Mouse (Mus musculus) forebrain, embryonic 10.5 days (tissue): ENCODE measurements at regions not wholly inside any gene's neighbourhood (a gene's known extent, or its start where the extent isn't known, plus 50 kb on each side); places are given as distances from the start of the nearest gene placed in this dataset.
"Not testable (repeated sequence)": the region's sequence is repeated elsewhere in the genome, so short reads cannot be mapped to it uniquely, and the experiment has no call there.

Source experiments
- DNase-seq: peaks from one replicate; pipeline ENCODE4 v3.0.0-alpha.2; 2017; ENCODE audit warnings: low spot score; ENCODE audit errors: extremely low spot score
- H3K27ac ChIP-seq: fragments of 300-500 bp; sonication (generic); 2 replicates; pipeline ENCODE4 v1.5.1; 2016; ENCODE audit warnings: mild to moderate bottlenecking
- H3K27me3 ChIP-seq: fragments of 300-500 bp; sonication (generic); 2 replicates; pipeline ENCODE4 v1.6.1; 2016; ENCODE audit warnings: mild to moderate bottlenecking; ENCODE audit not compliant: poor library complexity, severe bottlenecking
- H3K36me3 ChIP-seq: fragments of 300-500 bp; sonication (generic); replicated peaks from 2 replicates; pipeline ENCODE4 v1.6.1; 2016; ENCODE audit warnings: mild to moderate bottlenecking, moderate library complexity
- H3K4me1 ChIP-seq: fragments of 300-500 bp; sonication (generic); 2 replicates; pipeline ENCODE4 v1.6.1; 2016
- H3K4me3 ChIP-seq: fragments of 300-500 bp; sonication (generic); 2 replicates; pipeline ENCODE4 v1.5.1; 2016; ENCODE audit warnings: mild to moderate bottlenecking, moderate library complexity
- H3K9me3 ChIP-seq: fragments of 300-500 bp; sonication (generic); 2 replicates; pipeline ENCODE4 v1.6.1; 2016; ENCODE audit warnings: mild to moderate bottlenecking, moderate library complexity
- WGBS: fragments of 180-500 bp; shearing (Covaris S2); methylation state at CpG from one replicate; pipeline ENCODE4 v1.1.7; 2016; 5-methylcytosine and 5-hydroxymethylcytosine counted together

DNA sequence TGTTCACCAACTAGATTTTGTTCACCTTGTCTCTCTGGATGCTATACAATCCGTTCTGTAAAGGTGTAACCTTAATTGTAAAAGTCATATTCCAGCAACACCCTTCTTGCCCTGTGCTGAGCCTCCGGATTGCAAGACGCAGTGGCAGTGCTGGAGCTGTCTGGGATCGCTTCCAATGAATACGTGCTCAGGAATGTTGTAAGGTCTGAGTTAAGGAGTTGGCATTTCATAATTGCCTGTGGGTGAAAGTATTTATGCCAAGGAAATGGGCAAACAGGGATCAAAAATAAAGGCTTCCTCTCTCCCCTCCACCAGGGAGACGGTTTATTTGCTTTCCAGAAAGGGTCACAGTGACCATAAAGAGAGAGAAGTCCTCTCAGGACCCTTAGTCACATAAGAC is 93.3 kb downstream of the Apob start:
- Histone ChIP-seq H3K27me3 (no peaks in the 10 kb centered on the region), H3K36me3 (no peaks in the 10 kb centered on the region), H3K4me3 (no peak overlapping the region), H3K27ac (no peak overlapping the region), H3K4me1 (no peaks in the 10 kb centered on the region), H3K9me3 (no peaks in the 10 kb centered on the region)
- WGBS = 84% methylated on average over 6 of the region's 6 CpGs
- DNase-seq = no peak

DNA sequence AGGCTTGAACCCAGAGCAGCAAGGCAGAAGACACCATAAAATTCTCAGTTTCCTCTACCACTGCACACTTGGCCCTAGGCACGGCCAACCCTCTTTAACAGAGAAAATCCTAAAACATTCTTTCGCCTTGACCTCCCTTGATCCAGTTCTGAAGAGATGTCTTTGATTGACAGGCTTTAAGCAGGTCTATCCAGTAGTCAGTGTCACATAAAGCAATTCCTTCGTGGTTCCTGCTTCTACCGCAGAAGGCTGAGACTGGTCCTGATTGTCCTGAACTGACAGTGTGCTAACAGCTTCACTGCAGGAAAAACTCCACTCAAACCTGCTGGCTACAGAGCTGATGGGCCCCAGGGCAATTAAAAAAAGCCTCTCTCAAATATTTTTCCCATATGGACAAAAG is 93.8 kb downstream of the Apob start:
- H3K4me1 ChIP-seq = no peaks in the 10 kb centered on the region
- H3K36me3 ChIP-seq = no peaks in the 10 kb centered on the region
- no peak for DNase-seq
- WGBS = 85% methylated on average over 4 of the region's 4 CpGs
- no peaks in the 10 kb centered on the region for H3K9me3 ChIP-seq
- no peak overlapping the region for H3K4me3 ChIP-seq
- H3K27me3 ChIP-seq = no peaks in the 10 kb centered on the region
- H3K27ac ChIP-seq = no peak overlapping the region

DNA sequence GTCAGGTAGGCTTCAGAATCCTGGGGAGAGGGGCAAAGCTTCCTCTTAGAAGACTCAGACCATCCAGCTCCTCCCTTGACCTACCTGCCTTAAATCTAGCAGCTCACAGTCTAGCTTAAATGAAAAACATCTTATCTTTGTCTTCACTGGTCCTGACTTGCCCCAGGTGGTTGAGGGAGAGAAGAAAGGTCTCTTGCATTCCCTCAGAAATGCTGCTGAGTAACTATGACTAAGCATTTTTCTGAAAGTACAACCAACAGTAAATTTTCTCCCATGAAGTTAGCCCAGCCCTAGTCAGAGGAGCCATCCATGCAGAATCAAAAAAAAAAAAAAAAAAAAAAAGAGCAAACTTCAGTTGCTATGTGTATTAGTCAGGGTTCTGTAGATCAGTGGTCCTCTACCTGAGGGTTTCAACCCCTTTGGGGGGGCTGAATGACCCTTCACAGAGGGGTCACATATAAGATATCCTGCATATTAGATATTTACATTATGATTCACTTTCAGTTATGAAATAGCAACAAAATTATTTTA is 98.6 kb downstream of the Apob start:
- Histone ChIP-seq H3K4me1 (no peaks in the 10 kb centered on the region), H3K36me3 (no peaks in the 10 kb centered on the region), H3K27me3 (no peaks in the 10 kb centered on the region), H3K27ac (no peak overlapping the region), H3K4me3 (no peak overlapping the region), H3K9me3 (no peaks in the 10 kb centered on the region)
- DNase-seq = no peak

DNA sequence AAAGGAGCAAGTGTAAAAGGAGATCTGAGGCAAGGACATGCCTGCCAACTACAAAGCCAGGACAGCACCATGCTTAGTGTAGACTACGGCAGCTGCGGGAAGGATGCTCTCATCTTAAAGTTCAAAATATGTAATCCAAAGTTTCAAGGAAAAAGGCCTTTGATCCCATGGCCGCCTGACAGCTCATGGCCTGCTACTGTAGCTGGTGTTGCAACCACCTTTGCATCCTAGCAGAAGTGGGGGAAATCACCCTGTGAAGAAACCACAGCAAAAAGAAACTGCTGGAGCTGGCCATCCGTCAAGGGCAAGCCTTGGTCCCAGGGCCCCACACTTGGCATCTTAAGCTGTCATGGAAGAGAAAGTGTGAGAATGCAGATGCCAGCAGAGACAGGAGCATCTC is 99.9 kb downstream of the Apob start:
- Histone ChIP-seq H3K27me3 (no peaks in the 10 kb centered on the region), H3K9me3 (no peaks in the 10 kb centered on the region), H3K27ac (no peak overlapping the region), H3K36me3 (no peaks in the 10 kb centered on the region), H3K4me1 (no peaks in the 10 kb centered on the region), H3K4me3 (no peak overlapping the region)
- 91% methylated on average over 4 of the region's 4 CpGs for WGBS
- DNase-seq = no peak

DNA sequence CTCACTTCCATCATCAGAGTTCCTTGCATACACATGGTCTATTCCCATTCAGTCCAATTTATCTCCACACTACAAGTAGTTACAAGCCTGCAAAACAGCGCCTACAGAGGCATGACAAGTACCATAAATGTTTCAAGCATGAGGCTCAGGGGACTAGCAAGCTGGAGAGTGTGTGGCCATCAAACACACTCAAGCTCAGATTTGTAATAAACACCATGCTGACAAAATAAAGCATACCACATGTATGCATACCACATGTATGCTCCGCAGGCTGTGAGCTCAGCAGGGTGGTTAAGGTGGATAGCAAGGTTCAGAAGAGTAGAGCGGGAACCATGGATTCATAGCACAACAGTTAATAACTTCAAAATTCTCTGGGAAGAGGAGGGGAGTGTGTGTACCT is 100.6 kb downstream of the Apob start:
- 89% methylated on average over 3 of the region's 3 CpGs for WGBS
- no peak overlapping the region for H3K27ac ChIP-seq
- no peaks in the 10 kb centered on the region for H3K27me3 ChIP-seq
- no peak for DNase-seq
- no peaks in the 10 kb centered on the region for H3K36me3 ChIP-seq
- no peaks in the 10 kb centered on the region for H3K9me3 ChIP-seq
- no peaks in the 10 kb centered on the region for H3K4me1 ChIP-seq
- H3K4me3 ChIP-seq = no peak overlapping the region

DNA sequence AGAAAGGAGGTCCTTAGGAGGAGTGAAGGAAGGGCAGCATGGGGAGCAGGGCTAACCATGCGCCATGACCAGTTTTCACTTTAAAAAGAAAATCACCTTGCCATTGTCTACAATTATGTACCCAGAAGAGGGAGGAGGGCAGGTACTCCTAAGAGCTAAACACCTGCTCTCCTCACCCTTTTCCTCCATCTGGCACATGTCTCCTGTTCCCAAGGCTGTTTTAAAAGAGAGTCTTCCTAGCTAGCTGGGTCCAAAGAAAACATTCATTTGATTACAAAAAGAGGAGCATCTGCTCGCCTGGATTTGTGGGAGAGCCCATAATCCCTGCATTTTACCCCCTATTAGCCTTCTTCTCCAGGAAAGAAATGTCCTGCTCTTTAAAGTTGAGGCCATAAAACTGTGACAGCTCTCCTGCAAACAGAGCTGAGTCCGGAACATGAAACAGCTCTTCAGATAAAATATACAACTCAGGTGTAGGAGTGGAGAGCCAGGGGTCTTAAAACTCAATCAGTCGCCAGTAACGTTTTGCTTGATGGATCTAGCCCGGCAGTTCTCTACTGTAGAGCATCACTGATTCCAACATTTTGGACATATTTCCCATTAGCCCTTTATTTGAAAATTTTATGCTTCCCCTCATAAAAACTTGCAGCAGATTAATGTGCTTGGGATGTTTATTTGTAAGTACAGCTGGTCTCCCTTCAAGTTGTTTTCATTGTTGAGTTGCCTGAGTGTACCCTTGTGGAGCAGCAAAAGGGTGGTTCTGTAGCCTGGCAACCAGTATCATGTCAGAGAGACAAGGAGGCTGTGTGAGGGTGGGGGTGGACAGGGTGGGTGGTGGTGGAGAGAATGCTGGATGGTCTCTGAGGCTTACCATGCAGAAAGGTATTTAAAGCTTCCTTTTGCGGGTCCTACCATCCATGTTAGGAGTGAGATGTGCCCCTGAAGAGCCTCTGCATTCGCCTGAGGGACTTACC is 105.5 kb downstream of the Apob start:
- H3K27ac ChIP-seq = no peak overlapping the region
- DNase-seq = no peak
- H3K36me3 ChIP-seq = no peaks in the 10 kb centered on the region
- no peaks in the 10 kb centered on the region for H3K9me3 ChIP-seq
- no peaks in the 10 kb centered on the region for H3K27me3 ChIP-seq
- no peak overlapping the region for H3K4me3 ChIP-seq
- 82% methylated on average over 8 of the region's 8 CpGs for WGBS
- no peaks in the 10 kb centered on the region for H3K4me1 ChIP-seq

DNA sequence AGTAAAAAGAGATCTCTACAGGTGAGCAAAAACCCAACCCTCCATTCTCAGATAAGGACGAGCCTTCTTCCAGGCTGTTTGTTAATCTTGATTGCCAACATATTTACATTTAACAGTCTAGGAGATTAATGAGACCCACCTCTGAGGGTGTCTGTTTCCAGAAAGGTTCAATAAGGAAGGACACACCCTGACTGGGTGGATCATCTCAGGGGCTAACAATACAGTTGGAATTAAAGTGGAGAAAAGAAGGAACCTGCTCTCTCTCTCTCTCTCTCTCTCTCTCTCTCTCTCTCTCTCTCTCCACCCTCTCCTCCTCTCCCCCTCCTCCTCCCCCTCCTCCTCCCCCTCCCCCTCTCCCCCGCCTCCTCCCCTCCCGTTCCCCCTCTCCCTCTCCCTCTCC is 110.5 kb downstream of the Apob start:
- H3K4me1 ChIP-seq = peaks cover 9% of the 10 kb centered on the region
- H3K27ac ChIP-seq = no peak overlapping the region
- no peaks in the 10 kb centered on the region for H3K9me3 ChIP-seq
- H3K36me3 ChIP-seq = no peaks in the 10 kb centered on the region
- no peak overlapping the region for H3K4me3 ChIP-seq
- no peak for DNase-seq
- WGBS = 81% methylated on average over 1 of the region's 3 CpGs
- no peaks in the 10 kb centered on the region for H3K27me3 ChIP-seq

DNA sequence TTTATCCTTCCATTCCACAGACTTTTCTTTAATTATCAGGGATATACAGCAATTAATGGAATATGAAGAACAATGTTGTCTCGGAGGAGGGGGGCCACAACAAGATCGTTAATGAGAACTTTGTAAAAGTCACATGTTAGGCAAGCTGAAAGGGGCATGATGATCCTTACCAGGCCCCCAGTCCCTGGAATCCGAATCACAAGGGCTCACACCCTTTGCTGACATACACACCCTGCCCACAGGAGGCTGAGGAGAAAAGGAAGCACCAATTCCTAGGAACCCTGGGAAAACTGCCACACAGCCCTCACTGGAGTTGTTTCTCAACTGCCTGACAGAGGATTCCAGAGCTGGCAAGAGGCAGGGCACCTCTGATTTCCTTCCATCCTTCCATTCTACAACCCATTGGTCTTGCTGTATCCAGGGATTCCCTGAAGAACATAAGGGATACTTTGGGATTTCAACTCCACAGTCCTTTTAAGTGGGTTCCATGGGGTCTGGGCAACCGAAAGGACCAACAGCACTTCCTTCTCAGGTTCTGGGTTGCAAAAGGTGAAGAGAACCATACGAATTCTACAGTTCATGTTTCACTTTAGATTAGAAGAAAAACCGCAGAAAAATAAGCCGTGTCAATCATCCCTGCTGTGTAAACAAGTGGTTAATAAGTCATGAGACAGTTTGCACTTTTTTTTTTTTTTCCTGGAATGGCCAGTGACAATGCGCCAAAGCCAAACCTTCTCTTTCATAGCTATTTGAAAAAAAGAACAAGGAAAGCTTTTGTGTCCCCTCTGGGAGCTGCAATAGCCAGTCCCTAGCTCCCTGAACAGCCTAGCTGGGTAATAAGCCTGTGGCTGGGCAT is 112.2 kb downstream of the Apob start:
- Histone ChIP-seq H3K36me3 (no peaks in the 10 kb centered on the region), H3K27me3 (no peaks in the 10 kb centered on the region), H3K9me3 (no peaks in the 10 kb centered on the region), H3K27ac (peak overlapping the region; percentile 51; the same call in 1 of the 2 replicates), H3K4me3 (no peak overlapping the region), H3K4me1 (peaks cover 9% of the 10 kb centered on the region)
- WGBS = 78% methylated on average over 8 of the region's 8 CpGs
- DNase-seq = no peak

DNA sequence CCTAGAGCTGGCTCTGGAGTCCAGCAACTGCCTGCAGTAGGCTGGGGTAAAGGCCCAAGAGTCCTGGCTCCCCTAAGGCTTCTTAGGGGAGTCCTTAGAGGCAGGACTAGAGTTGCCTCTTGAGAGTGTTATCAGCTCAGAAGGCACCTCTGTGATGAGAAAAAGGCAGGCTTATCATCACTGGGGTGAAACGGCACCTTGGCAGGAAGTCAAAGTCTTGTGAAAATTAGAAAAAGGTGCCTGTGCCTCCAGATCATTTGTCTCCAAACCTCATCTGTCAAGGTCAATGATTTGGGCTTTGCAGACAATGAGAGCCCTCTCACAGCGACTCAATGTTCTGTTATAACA is 112.8 kb downstream of the Apob start:
- 81% methylated on average over 2 of the region's 2 CpGs for WGBS
- no peaks in the 10 kb centered on the region for H3K9me3 ChIP-seq
- no peak overlapping the region for H3K27ac ChIP-seq
- no peak for DNase-seq
- peaks cover 9% of the 10 kb centered on the region for H3K4me1 ChIP-seq
- no peaks in the 10 kb centered on the region for H3K36me3 ChIP-seq
- H3K4me3 ChIP-seq = no peak overlapping the region
- H3K27me3 ChIP-seq = no peaks in the 10 kb centered on the region

DNA sequence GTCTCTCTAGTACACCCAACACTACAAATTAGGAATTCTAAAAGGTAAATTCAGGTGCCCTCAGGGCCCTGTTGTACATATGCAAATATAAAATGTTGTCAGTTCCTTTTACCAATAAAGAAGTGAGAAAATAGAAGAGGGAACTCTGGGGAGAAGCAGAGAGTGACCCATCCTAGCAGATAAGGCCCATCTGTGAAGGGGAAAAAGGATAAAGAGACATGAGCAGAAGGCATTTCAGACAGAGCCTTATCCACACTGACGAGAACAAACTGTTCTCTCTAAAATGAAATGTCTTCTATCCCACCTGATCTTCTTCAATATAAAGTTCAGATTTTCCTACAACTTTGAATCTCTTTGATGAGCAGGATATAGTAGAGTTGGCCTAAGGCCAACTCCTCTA is 114.5 kb upstream of the Ldah start:
- H3K9me3 ChIP-seq = no peaks in the 10 kb centered on the region
- no peaks in the 10 kb centered on the region for H3K36me3 ChIP-seq
- 96% methylated on average over 1 of the region's 1 CpGs for WGBS
- peaks cover 9% of the 10 kb centered on the region for H3K4me1 ChIP-seq
- no peak overlapping the region for H3K4me3 ChIP-seq
- H3K27ac ChIP-seq = no peak overlapping the region
- DNase-seq = no peak
- no peaks in the 10 kb centered on the region for H3K27me3 ChIP-seq

DNA sequence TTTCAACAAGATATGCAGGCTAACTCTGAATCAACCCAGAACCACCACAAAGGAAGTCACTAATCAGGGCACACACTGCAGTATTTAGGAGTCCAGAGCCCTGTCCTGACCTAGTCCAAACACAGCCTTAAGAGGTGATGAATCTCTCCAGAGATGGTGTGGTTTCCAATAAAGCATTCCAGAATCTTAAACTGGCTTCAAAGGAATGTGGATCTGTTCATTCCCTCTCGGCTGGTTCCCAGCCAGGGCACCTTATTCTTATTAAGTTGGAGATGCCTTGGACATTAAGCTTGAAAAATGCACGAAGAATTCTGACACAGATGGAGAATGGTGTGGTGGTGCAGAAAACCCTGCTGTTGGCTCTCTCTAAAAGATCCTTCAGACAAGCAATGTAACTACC is 112.0 kb upstream of the Ldah start:
- Histone ChIP-seq H3K27ac (no peak overlapping the region), H3K4me3 (no peak overlapping the region), H3K36me3 (no peaks in the 10 kb centered on the region), H3K27me3 (no peaks in the 10 kb centered on the region), H3K4me1 (no peaks in the 10 kb centered on the region), H3K9me3 (no peaks in the 10 kb centered on the region)
- no peak for DNase-seq
- 70% methylated on average over 2 of the region's 2 CpGs for WGBS

DNA sequence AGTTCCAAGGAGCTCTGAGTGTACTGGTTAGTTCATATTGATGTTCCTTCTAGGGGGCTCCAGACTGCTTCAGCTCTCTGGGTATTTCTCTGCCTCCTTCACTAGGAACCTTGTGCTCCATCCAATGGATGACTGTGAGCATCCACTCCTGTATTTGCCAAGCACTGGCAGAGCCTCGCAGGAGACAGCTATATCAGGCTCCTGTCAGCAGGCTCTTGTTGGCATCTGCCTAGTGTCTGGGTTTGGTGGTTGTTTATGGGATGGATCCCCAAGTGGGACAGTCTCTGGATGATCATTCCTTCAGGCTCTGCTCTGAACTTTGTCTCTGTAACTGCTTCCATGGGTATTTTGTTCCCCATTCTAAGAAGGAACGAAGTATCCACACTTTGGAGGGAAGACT is 109.5 kb upstream of the Ldah start:
- H3K27ac ChIP-seq, H3K27me3 ChIP-seq, H3K36me3 ChIP-seq, DNase-seq, H3K4me1 ChIP-seq, H3K9me3 ChIP-seq, H3K4me3 ChIP-seq: not testable (repeated sequence)
- WGBS = 79% methylated on average over 2 of the region's 2 CpGs

DNA sequence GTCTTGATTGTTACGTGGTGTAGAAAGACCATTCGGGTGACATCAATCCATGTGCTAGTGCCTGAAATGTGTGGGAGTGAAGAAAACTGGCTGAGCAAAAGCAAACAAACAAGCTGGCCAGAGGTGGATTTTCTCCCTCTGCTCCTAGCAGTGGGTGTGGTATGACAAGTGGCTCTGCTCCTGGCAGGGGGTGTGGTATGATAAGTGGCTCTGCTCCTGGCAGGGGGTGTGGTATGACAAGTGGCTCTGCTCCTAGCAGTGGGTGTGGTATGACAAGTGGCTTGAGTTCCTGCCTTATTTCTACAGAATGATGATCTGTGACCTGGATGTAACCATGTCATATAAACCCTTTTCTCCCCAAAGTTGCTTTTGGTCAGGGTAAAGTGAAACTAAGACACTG is 108.8 kb upstream of the Ldah start:
- H3K36me3 ChIP-seq = no peaks in the 10 kb centered on the region
- no peak overlapping the region for H3K27ac ChIP-seq
- WGBS = 86% methylated on average over 2 of the region's 2 CpGs
- no peaks in the 10 kb centered on the region for H3K4me1 ChIP-seq
- no peaks in the 10 kb centered on the region for H3K27me3 ChIP-seq
- H3K9me3 ChIP-seq = no peaks in the 10 kb centered on the region
- no peak for DNase-seq
- no peak overlapping the region for H3K4me3 ChIP-seq
